Comparison of ENCODE assay signal across 8 mouse cellular contexts in genomic region chr19:47412566-47413248, GRCm38 (mm10). TPM values are rescaled to one million over a fixed set of nuclear protein-coding genes. Genes with fewer than 3 reads are reported as not detected.
DNase-seq lines count a peak whose midpoint lies in the region; ATAC-seq lines count a peak whose summit lies in the region.

No protein-coding gene starts in this region.

- H3K9ac ChIP-seq in embryonic facial prominence, embryonic 13.5 days, result no peak overlapping the region

- no peaks in the 10 kb centered on the region; the same call in 1 of the 2 replicates for H3K9me3 ChIP-seq in heart, embryonic 10.5 days
- H3K9me3 ChIP-seq in embryonic facial prominence, embryonic 13.5 days, result no peaks in the 10 kb centered on the region

- H3K27me3 ChIP-seq in heart, embryonic 10.5 days (ENCODE audit: insufficient read depth, poor library complexity, severe bottlenecking), result no peaks in the 10 kb centered on the region
- no peaks in the 10 kb centered on the region for H3K27me3 ChIP-seq in embryonic facial prominence, embryonic 13.5 days

- H3K4me1 ChIP-seq in heart, embryonic 10.5 days, result peaks cover 78% of the 10 kb centered on the region
- H3K4me1 ChIP-seq in embryonic facial prominence, embryonic 13.5 days, result peaks cover 57% of the 10 kb centered on the region

- H3K36me3 ChIP-seq in heart, embryonic 10.5 days, result peaks cover 17% of the 10 kb centered on the region
- H3K36me3 ChIP-seq in embryonic facial prominence, embryonic 13.5 days, result peaks cover 12% of the 10 kb centered on the region; the same call in 1 of the 2 replicates

- H3K27ac ChIP-seq in heart, embryonic 10.5 days, result peak overlapping the region; percentile 71
- peak overlapping the region; percentile 16; the same call in 1 of the 2 replicates for H3K27ac ChIP-seq in embryonic facial prominence, embryonic 13.5 days

- no peak overlapping the region for H3K4me3 ChIP-seq in heart, embryonic 10.5 days
- no peak overlapping the region for H3K4me3 ChIP-seq in embryonic facial prominence, embryonic 13.5 days

- no peak for DNase-seq in heart, embryonic 10.5 days (ENCODE audit: low spot score)
- no peak for DNase-seq in heart, adult 8-10 months (ENCODE audit: low spot score)
- peak; percentile 45 to 51 for DNase-seq in B cell, adult 2 months
- peak; percentile 50 for DNase-seq in lung, postnatal 25 days (ENCODE audit: low spot score)
- no peak for DNase-seq in adrenal gland, adult (ENCODE audit: inconsistent age in 2 of 2, low spot score in 1 of 2)
- DNase-seq in layer of hippocampus, adult 9-11 months, result no peak
- no peak for DNase-seq in kidney, postnatal 10 days

- H3K4me2 ChIP-seq in embryonic facial prominence, embryonic 13.5 days, result no peak overlapping the region

- no peak for ATAC-seq in embryonic facial prominence, embryonic 13.5 days (ENCODE audit: insufficient number of reproducible peaks, insufficient read depth, low FRiP score, low TSS enrichment, low read depth)

- 58% methylated on average over 11 of the region's 11 CpGs for WGBS in heart, embryonic 10.5 days
- 71% methylated on average over 11 of the region's 11 CpGs for WGBS in embryonic facial prominence, embryonic 13.5 days

RNA-seq across cellular contexts. Expression of gene Sh3pxd2a, which starts 51.5 kb away (rescaled TPM):
- 3.4 and 3.9 TPM in 2 replicates for polyA plus RNA-seq in heart, embryonic 10.5 days (2016; fragmentation: Nextera tagmentation; extraction: Ambion mirVana)
- total RNA-seq in heart, adult 8-10 months (2022), result 10 to 100 TPM; 40.6 to 54.7 (median 46.2) TPM
- polyA plus RNA-seq in embryonic facial prominence, embryonic 13.5 days (2015; fragmentation: Nextera tagmentation; extraction: Ambion mirVana), result 9.4 and 10.0 TPM in 2 replicates

Comparison
In these comparisons a context has a peak if more than half of its experiments do, and no peak if none do; other contexts are left out.
1. DNase-seq: peak in B cell, adult 2 months (2 of 2) and lung, postnatal 25 days (single experiment); none in heart, embryonic 10.5 days (single experiment), heart, adult 8-10 months (single experiment), adrenal gland, adult (0 of 2), layer of hippocampus, adult 9-11 months (single experiment) and kidney, postnatal 10 days (single experiment).